Mouse (Mus musculus): ENCODE results near the gene Rft1.

The Rft1 gene

DNA sequence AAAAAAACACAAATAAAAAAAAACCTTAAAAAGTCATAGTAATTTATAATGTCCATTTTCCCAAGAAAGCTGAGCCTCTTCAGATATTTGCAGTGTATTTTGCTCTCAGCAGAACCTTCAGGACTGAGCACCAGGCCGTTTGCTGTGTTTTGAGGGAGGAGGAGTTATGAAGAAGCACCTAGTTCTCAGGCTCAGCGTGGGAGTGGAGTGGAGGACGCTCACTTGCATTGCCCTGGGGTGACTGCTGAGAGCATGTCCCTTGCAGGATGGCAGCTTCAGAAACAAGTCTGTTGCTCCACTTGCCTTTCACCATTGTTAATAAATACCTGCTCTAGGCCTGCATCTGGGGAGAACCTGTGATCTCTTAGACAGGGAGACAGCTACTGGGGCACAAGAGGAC, 81.7 kb downstream of the Rft1 start:
- no peak for DNase-seq

DNA sequence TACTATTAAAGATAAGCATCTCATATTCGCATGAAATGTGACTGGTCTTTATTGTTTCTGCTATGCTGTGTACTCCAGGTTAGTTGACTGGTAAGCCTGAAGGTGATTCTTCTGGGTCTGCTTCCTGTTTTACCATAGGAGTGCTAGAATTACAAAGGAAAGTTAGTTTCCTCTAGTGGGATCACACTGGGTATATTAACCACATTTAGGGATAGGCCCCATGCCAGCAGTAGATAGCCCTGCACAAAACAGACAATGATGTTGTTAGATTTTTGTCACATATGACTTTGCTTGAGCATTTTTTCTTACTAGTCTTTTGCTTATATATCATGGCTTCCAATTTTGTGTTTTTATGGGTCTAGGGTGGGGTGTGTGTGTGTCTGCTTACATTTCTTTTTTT, 82.3 kb downstream of the Rft1 start:
- DNase-seq, result no peak
